Mouse (Mus musculus) lung, adult 2 months (tissue): ENCODE results near the gene Lcp1. TPM values are rescaled to one million over a fixed set of nuclear protein-coding genes. Genes with fewer than 3 reads are reported as not detected.

Experiments used
- DNase-seq: peaks from one replicate; pipeline ENCODE4 v3.0.0; 2022
- H3K4me1 ChIP-seq: fragments of 200-500 bp; 2 replicates; pipeline ENCODE4 v1.6.1; 2011; ENCODE audit warnings: low read length; ENCODE audit not compliant: control insufficient read depth, insufficient read depth
- H3K4me3 ChIP-seq: fragments of 200-500 bp; replicated peaks from 2 replicates; pipeline ENCODE3; 2011; ENCODE audit warnings: low read depth, mild to moderate bottlenecking, control low read depth, low read length; ENCODE audit errors: extremely low read depth
- CTCF ChIP-seq: fragments of 200-500 bp; IDR thresholded peaks from 2 replicates; pipeline ENCODE4 v1.5.1; 2011; ENCODE audit warnings: mild to moderate bottlenecking, low read length, control low read depth; ENCODE audit not compliant: insufficient read depth
- POLR2A ChIP-seq: fragments of 200-500 bp; IDR thresholded peaks from 2 replicates; pipeline ENCODE4 v1.6.1; 2011; ENCODE audit warnings: low read depth, mild to moderate bottlenecking, control low read depth, low read length, borderline replicate concordance; ENCODE audit errors: extremely low read depth
- WGBS: fragments of 180-500 bp; shearing (Covaris S2); methylation state at CpG from one replicate; pipeline ENCODE4 v1.1.7; 2018; 5-methylcytosine and 5-hydroxymethylcytosine counted together
- polyA plus RNA-seq: library from polyadenylated mRNA; depleted of rRNA; stranded (reverse); fragments of >200 nt; gene quantifications from 2 replicates; pipeline ENCODE4 v1.2.3, GENCODE M21; 2012; rRNA removed

Gene Lcp1
- polyA plus RNA-seq, 1 experiment, result 54.4 TPM

GRCm38 (mm10) chr14:75256521-75256920, 125.6 kb downstream of the Lcp1 start:
- Histone ChIP-seq H3K4me1 (no peaks in the 10 kb centered on the region), H3K4me3 (no peak overlapping the region)
- TF ChIP-seq POLR2A, result no peak
- TF ChIP-seq CTCF, result peak; percentile 41
- WGBS, result 31% methylated on average over 5 of the region's 5 CpGs
- DNase-seq, result no peak

- DNase-seq, result no peak
- H3K4me1 ChIP-seq, result no peaks in the 10 kb centered on the region
- WGBS, result 82% methylated on average over 5 of the region's 5 CpGs
- H3K4me3 ChIP-seq, result no peak overlapping the region
- TF ChIP-seq CTCF (no peak), POLR2A (no peak)
Measured at GRCm38 (mm10) chr14:75269531-75269930, 138.6 kb downstream of the Lcp1 start.

GRCm38 (mm10) chr14:75279716-75280115, 148.8 kb downstream of the Lcp1 start:
- 82% methylated on average over 6 of the region's 6 CpGs for WGBS
- Histone ChIP-seq H3K4me3 (no peak overlapping the region), H3K4me1 (no peaks in the 10 kb centered on the region)
- no peak for DNase-seq
- TF ChIP-seq CTCF, result no peak
- no peak for TF ChIP-seq POLR2A

GRCm38 (mm10) chr14:75280406-75280805, 149.5 kb downstream of the Lcp1 start:
- Histone ChIP-seq H3K4me1 (no peaks in the 10 kb centered on the region; the same call in 1 of the 2 replicates), H3K4me3 (no peak overlapping the region)
- no peak for TF ChIP-seq CTCF
- no peak for TF ChIP-seq POLR2A
- 43% methylated on average over 5 of the region's 5 CpGs for WGBS
- DNase-seq, result no peak

Other genes with a start within 250 kb of the Lcp1 start
- 21.9 and 22.6 TPM in 2 replicates for gene Lrch1, start 183.2 kb upstream of the Lcp1 start, polyA plus RNA-seq
- gene Rubcnl, start 115.1 kb upstream of the Lcp1 start, polyA plus RNA-seq, result 1.6 and 2.9 TPM in 2 replicates
- gene Lrrc63, start 220 bp upstream of the Lcp1 start, polyA plus RNA-seq, result 0.03 and 0.04 TPM in 2 replicates
- 0.09 and 0.10 TPM in 2 replicates for gene Cpb2, start 111.2 kb downstream of the Lcp1 start, polyA plus RNA-seq
- gene Zc3h13, start 153.3 kb downstream of the Lcp1 start, polyA plus RNA-seq, result 7.7 and 8.7 TPM in 2 replicates